Mouse (Mus musculus) right cerebral cortex, postnatal 10 days (tissue): Measurements from ENCODE around the gene Them4.

Source experiments
- DNase-seq, 2 experiments: peaks; one replicate each; pipeline ENCODE4 v3.0.0; 2021; ENCODE audit warnings: low spot score in 2 of 2

Them4 gene

GRCm38 (mm10) chr3:94367511-94367910, 57.6 kb downstream of the Them4 start:
- no peak for DNase-seq

- no peak for DNase-seq
These were observed 58.7 kb downstream of the Them4 start for GRCm38 (mm10) chr3:94368631-94369030.

- DNase-seq = no peak
These were observed 59.8 kb downstream of the Them4 start for GRCm38 (mm10) chr3:94369709-94370108.

- DNase-seq = peak; percentile 65 to 72
These were observed 61.7 kb downstream of the Them4 start for GRCm38 (mm10) chr3:94371637-94372036.

- DNase-seq = no peak
These were observed 62.1 kb downstream of the Them4 start for GRCm38 (mm10) chr3:94372038-94372437.

- no peak for DNase-seq
These were observed 62.8 kb downstream of the Them4 start, which contains the start of gene Rorc for GRCm38 (mm10) chr3:94372641-94373040. Gene Rorc, plus strand, starts transcription at chr3:94372794.

- peak; percentile 36 to 41 for DNase-seq
These were observed 63.2 kb downstream of the Them4 start for GRCm38 (mm10) chr3:94373090-94373489.

GRCm38 (mm10) chr3:94373597-94374011, 63.7 kb downstream of the Them4 start:
- DNase-seq = no peak

GRCm38 (mm10) chr3:94374636-94375035, 64.7 kb downstream of the Them4 start:
- no peak for DNase-seq

GRCm38 (mm10) chr3:94375146-94375545, 65.3 kb downstream of the Them4 start:
- DNase-seq = no peak

- no peak for DNase-seq
These were observed 66.0 kb downstream of the Them4 start for GRCm38 (mm10) chr3:94375861-94376260.

- no peak for DNase-seq
These were observed 67.4 kb downstream of the Them4 start for GRCm38 (mm10) chr3:94377028-94377923.

- no peak for DNase-seq
These were observed 70.1 kb downstream of the Them4 start for GRCm38 (mm10) chr3:94379831-94380510.
